Mouse (Mus musculus) heart, postnatal 0 days (tissue): ENCODE data around the gene Klk8.

Source experiments
- CTCF ChIP-seq: IDR thresholded peaks from 2 replicates; pipeline ENCODE4 v1.5.1; 2016; ENCODE audit warnings: antibody characterized with exemption, control low read depth, low read depth
- EP300 ChIP-seq: IDR thresholded peaks from 2 replicates; pipeline ENCODE4 v1.6.1; 2016; ENCODE audit warnings: antibody characterized with exemption, low read depth

DNA sequence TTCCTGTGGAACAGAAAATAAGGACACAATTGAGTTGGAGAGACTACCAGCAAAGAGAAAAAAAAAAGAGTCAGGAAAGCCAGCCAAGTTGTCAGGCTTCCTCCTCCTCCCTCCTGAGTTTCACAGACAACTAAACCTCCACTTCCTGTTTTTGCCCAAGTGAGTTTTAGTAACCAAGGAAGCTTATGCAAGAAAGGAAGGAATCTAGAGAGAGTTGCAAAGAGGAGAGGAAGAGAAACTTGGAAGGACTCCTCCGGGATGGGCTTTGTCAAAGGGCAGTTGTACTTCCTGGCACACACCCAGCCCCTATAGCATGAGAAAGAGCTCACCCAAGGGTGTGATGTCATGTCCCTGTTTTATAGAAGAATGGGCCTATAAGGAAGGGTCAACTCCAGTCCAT is 49.6 kb upstream of the Klk8 start:
- TF ChIP-seq CTCF (no peak), EP300 (no peak; the same call in 1 of the 2 replicates)
